ENCODE assay signal across 8 mouse cellular contexts in the genomic region with DNA sequence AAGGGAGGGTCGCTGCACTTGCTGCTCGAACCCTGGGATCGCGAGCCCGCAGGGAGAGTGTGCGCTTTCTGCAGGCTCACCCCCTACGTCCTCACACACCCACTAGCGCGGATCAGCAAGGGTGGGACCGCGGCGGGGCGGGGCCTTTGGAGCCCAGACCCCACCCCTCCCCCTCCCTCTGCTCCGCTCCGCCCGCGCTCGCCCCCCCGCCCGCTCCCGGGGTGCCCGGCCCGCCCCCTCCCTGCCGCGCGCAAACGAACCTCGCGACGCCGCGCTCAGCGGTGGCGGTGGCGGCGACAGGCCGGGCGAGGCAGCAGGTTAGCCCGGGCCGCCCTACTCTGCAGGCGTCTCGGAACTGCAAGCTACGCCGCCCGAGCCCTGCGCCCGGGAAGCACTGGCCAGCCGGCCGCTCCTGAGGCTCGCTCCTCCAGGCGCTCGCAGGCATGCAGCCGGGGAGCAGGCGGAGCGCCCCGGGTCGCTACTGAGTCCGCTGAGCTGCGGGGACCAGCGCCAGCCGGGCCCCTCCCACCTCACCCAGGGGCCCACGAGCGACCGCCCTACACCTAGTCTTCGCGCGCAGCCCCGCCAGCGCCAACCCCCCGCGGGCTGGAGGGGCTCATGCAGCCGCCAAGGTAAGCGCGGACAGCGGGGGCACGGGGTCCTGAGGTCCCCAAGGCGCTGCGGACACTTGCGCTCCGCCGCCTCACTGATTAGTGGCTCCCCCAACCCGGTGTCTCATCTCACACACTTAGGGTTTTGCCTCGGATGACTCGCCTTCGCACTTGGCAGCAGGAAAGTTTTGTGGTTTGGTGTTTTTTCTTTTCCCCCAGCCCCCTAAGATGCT. TPM values are rescaled to one million over a fixed set of nuclear protein-coding genes. Genes with fewer than 3 reads are reported as not detected.
DNase-seq lines count a peak whose midpoint lies in the region; ATAC-seq and TF ChIP-seq lines count a peak whose summit lies in the region.

A gene (plus strand): TSS at position 253 of the 844 bp plus-strand sequence.

- no peaks in the 10 kb centered on the region for H3K36me3 ChIP-seq in intestine, embryonic 14.5 days (ENCODE audit: control insufficient read depth, insufficient read depth, low read length)
- H3K36me3 ChIP-seq in limb, embryonic 11.5 days (ENCODE audit: control insufficient read depth, insufficient read depth, low read length), result no peaks in the 10 kb centered on the region
- H3K36me3 ChIP-seq in midbrain, embryonic 14.5 days (ENCODE audit: control insufficient read depth, insufficient read depth, low read length), result no peaks in the 10 kb centered on the region

- H3K9me3 ChIP-seq in intestine, embryonic 14.5 days (ENCODE audit: control insufficient read depth, low read length), result no peaks in the 10 kb centered on the region
- no peaks in the 10 kb centered on the region for H3K9me3 ChIP-seq in limb, embryonic 11.5 days (ENCODE audit: control insufficient read depth, low read length)
- H3K9me3 ChIP-seq in midbrain, embryonic 14.5 days (ENCODE audit: control insufficient read depth, low read length), result no peaks in the 10 kb centered on the region

- peak within 1 kb of the TSS; percentile 11 for H3K27ac ChIP-seq in cortical plate, adult 2 months (ENCODE audit: insufficient read depth, low read length)
- peak within 1 kb of the TSS; percentile 70 for H3K27ac ChIP-seq in intestine, embryonic 14.5 days (ENCODE audit: low read depth)
- 0 out of 2 replicates have a peak within 1 kb of the TSS, but pooled peaks have one; percentile 14 for H3K27ac ChIP-seq in limb, embryonic 11.5 days (replicated peaks; ENCODE audit: low read depth, low read length)
- peak within 1 kb of the TSS; percentile 98 for H3K27ac ChIP-seq in midbrain, embryonic 14.5 days (replicated peaks; ENCODE audit: low read depth, low read length)

- no peak; the same call in 1 of the 2 replicates for TF ChIP-seq POLR2A in cortical plate, adult 2 months (IDR thresholded peaks at IDR 0.05; ENCODE audit: extremely low read depth, insufficient read depth, low read length)

- ATAC-seq in intestine, embryonic 14.5 days (replicated peaks; ENCODE audit: low FRiP score, low TSS enrichment, low read depth), result peak; percentile 82
- peak; percentile 70 for ATAC-seq in limb, embryonic 11.5 days (ENCODE audit: insufficient number of reproducible peaks, low FRiP score, low TSS enrichment, low read depth)
- peak; percentile 88 for ATAC-seq in midbrain, embryonic 14.5 days (ENCODE audit: low FRiP score, low TSS enrichment)

- no peak for TF ChIP-seq CTCF in cortical plate, adult 2 months (IDR thresholded peaks at IDR 0.05; ENCODE audit: extremely low read depth, insufficient read depth, low read length)

- under 1% methylated on average over 39 of the region's 85 CpGs for WGBS in intestine, embryonic 14.5 days
- under 1% methylated on average over 61 of the region's 85 CpGs for WGBS in limb, embryonic 11.5 days
- WGBS in midbrain, embryonic 14.5 days, result under 1% methylated on average over 59 of the region's 85 CpGs

- H3K27me3 ChIP-seq in intestine, embryonic 14.5 days (replicated peaks; ENCODE audit: control insufficient read depth, insufficient read depth, low read length), result peaks cover 24% of the 10 kb centered on the region
- H3K27me3 ChIP-seq in limb, embryonic 11.5 days (ENCODE audit: control insufficient read depth, insufficient read depth, low read length), result peaks cover 41% of the 10 kb centered on the region
- H3K27me3 ChIP-seq in midbrain, embryonic 14.5 days (ENCODE audit: control insufficient read depth, insufficient read depth, low read length), result no peaks in the 10 kb centered on the region

- peak within 1 kb of the TSS; percentile 51 for H3K9ac ChIP-seq in intestine, embryonic 14.5 days (ENCODE audit: low read length)
- H3K9ac ChIP-seq in limb, embryonic 11.5 days (ENCODE audit: low read length), result peak within 1 kb of the TSS; percentile 68
- H3K9ac ChIP-seq in midbrain, embryonic 14.5 days (replicated peaks; ENCODE audit: low read length), result peak within 1 kb of the TSS; percentile 95

- H3K4me1 ChIP-seq in cortical plate, adult 2 months (ENCODE audit: control insufficient read depth, insufficient read depth, low read length), result no peaks in the 10 kb centered on the region; the same call in 1 of the 2 replicates
- peaks cover 25% of the 10 kb centered on the region for H3K4me1 ChIP-seq in intestine, embryonic 14.5 days (replicated peaks; ENCODE audit: control insufficient read depth, insufficient read depth, low read length)
- 0 out of 2 replicates have a peak, but pooled peaks cover 14% of the 10 kb centered on the region for H3K4me1 ChIP-seq in limb, embryonic 11.5 days (ENCODE audit: control insufficient read depth, insufficient read depth, low read length)
- H3K4me1 ChIP-seq in midbrain, embryonic 14.5 days (ENCODE audit: control insufficient read depth, insufficient read depth, low read length), result peaks cover 55% of the 10 kb centered on the region

- peak within 1 kb of the TSS; percentile 98 for H3K4me2 ChIP-seq in intestine, embryonic 14.5 days (ENCODE audit: low read length)
- peak within 1 kb of the TSS; percentile 98 for H3K4me2 ChIP-seq in limb, embryonic 11.5 days (ENCODE audit: low read depth, severe bottlenecking)
- H3K4me2 ChIP-seq in midbrain, embryonic 14.5 days (ENCODE audit: low read length), result peak within 1 kb of the TSS; percentile 80

- peak within 1 kb of the TSS; percentile 45 for H3K4me3 ChIP-seq in cortical plate, adult 2 months (ENCODE audit: insufficient read depth, low read length)
- H3K4me3 ChIP-seq in intestine, embryonic 14.5 days (ENCODE audit: low read depth, low read length), result peak within 1 kb of the TSS; percentile 67
- H3K4me3 ChIP-seq in limb, embryonic 11.5 days (ENCODE audit: low read depth, low read length), result peak within 1 kb of the TSS; percentile 62
- peak within 1 kb of the TSS; percentile 90 for H3K4me3 ChIP-seq in midbrain, embryonic 14.5 days (replicated peaks; ENCODE audit: low read depth, low read length)

- DNase-seq in layer of hippocampus, adult 11-12 months (ENCODE audit: low spot score), result peak; percentile 37
- no peak for DNase-seq in layer of hippocampus, adult 9-10 months (ENCODE audit: low spot score)
- DNase-seq in gastrocnemius, postnatal 4 days (ENCODE audit: low spot score in 2 of 2), result peak; percentile 64 to 79
- peak; percentile 81 for DNase-seq in intestine, embryonic 14.5 days (ENCODE audit: low spot score)
- peak; percentile 72 for DNase-seq in limb, embryonic 11.5 days (ENCODE audit: low spot score)
- peak; percentile 93 for DNase-seq in midbrain, embryonic 14.5 days
- peak; percentile 61 for DNase-seq in urinary bladder, adult 2 months (ENCODE audit: low spot score)

RNA-seq across cellular contexts. Expression of the gene that starts here (rescaled TPM):
- 29.4 and 30.2 TPM in 2 replicates for polyA plus RNA-seq in cortical plate, adult 2 months (2012; rRNA removed)
- 10 to 100 TPM; 94.6 to 97.6 TPM for total RNA-seq in gastrocnemius, postnatal 4 days (2021)
- 11.5 and 12.1 TPM in 2 replicates for polyA plus RNA-seq in intestine, embryonic 14.5 days (2014; fragmentation: Nextera tagmentation; extraction: Ambion mirVana)
- 27.1 and 28.6 TPM in 2 replicates for polyA plus RNA-seq in limb, embryonic 11.5 days (2014; fragmentation: Nextera tagmentation; extraction: Ambion mirVana)
- polyA plus RNA-seq in midbrain, embryonic 14.5 days (2014; fragmentation: Nextera tagmentation; extraction: Ambion mirVana), result 46.4 and 59.4 TPM in 2 replicates
- 7.2 and 18.5 TPM in 2 replicates for polyA plus RNA-seq in urinary bladder, adult 2 months (2012; rRNA removed)

Comparison
In these comparisons a context has a peak if more than half of its experiments do, and no peak if none do; other contexts are left out.
1. H3K27ac ChIP-seq: peak in every context shown above with its lines; median percentile 98 in midbrain, embryonic 14.5 days; 70 in intestine, embryonic 14.5 days; 14 in limb, embryonic 11.5 days; 11 in cortical plate, adult 2 months.